Mouse (Mus musculus) layer of hippocampus, postnatal 10 days (tissue): Measurements from ENCODE around the gene Gm815. TPM values are rescaled to one million over a fixed set of nuclear protein-coding genes. Genes with fewer than 3 reads are reported as not detected.

Source experiments
- DNase-seq, 2 experiments: peaks; one replicate each; pipeline ENCODE4 v3.0.0; 2021; ENCODE audit warnings: low spot score in 2 of 2
- long read RNA-seq: library from polyadenylated mRNA; stranded (forward); transcript quantifications from one replicate; pipeline ENCODE4 v2.0.0, GENCODE M21; 2023
- total RNA-seq, 2 experiments: library from RNA; stranded (reverse); gene quantifications; 2 replicates each; pipeline ENCODE4 v1.2.3; 2021

The Gm815 gene
- total RNA-seq, result not detected
- long read RNA-seq, result 0 reads

DNA sequence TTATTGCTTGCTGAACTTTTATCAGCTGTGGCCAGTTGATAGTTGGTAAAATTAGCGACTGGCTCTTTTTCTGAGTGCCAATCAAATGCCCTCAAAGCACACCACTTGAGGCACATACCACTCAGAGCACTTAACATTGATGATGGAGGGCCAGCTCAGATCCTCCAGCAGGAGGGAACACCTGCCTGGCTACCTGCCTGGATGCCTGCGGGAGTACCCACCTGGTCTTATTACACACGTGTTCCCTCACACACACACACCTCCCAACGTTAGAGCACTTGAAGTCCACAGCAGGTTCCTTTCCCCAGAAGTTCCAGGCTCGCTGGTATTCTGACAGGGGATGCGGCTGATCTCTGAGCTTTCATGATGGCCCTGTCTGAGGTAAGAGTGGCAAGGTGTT lies at the start of gene Gm815:
Gene Gm815, plus strand, starts transcription at position 266 of the 400 bp plus-strand sequence.
- DNase-seq, result no peak

DNA sequence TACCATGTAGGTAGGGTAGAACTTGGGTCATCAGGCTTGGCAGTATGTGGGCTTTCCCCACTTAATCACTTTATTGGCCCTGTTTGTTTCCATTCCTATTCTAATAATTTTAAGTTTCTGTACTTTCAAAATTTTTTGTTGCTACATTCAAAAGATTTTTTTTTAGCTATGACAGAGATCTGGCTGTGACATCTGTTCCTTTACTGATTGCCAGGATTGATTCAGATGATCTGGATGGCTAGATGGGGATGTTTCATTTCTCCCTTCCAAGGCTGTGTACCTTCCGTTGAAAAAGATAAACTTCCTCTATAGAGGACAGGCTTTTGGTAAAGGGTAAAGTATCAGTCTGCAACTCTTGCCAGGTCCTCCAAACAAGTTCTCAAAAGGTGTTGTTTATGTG lies 48.1 kb upstream of the Gm815 start:
- no peak for DNase-seq

DNA sequence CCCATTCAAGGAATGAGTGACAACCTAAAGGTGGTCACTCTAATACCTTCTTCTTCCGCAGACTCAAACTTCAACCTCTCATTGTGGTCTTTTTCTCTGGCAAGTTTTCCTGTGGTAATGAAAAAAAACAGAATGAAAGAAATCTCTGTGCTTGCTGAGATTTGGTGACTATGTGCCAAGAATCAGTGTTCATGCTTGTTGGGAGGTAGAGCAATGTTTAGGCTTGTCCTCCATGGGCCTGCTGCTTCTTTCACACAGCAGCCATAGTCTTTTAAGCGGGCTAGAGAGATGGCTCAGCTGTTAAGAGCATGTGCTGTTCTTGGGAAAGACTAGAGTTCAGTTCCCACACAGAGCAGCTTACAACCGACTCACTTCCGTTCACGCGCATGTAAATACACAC lies 41.8 kb upstream of the Gm815 start:
- no peak for DNase-seq

DNA sequence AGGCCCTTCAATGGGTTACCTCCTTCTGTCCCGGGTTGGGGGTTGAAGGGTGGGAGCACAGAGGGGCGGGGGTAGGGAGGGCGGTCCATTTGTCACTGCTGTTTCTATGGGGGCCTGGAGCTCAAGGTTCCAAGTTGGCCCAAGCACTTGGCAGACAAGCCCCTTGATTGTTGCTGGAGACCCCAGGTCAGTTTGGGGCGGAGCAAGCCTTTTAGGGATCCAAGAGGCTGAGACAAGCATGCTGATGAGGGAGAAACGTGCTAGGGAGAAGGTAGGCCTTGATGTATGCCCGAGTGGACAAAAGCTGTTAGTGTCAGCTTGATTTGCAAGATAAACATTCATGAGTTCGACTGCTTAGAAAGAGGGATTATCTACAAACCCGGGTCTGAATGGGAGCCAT lies 40.9 kb upstream of the Gm815 start:
- no peak for DNase-seq

DNA sequence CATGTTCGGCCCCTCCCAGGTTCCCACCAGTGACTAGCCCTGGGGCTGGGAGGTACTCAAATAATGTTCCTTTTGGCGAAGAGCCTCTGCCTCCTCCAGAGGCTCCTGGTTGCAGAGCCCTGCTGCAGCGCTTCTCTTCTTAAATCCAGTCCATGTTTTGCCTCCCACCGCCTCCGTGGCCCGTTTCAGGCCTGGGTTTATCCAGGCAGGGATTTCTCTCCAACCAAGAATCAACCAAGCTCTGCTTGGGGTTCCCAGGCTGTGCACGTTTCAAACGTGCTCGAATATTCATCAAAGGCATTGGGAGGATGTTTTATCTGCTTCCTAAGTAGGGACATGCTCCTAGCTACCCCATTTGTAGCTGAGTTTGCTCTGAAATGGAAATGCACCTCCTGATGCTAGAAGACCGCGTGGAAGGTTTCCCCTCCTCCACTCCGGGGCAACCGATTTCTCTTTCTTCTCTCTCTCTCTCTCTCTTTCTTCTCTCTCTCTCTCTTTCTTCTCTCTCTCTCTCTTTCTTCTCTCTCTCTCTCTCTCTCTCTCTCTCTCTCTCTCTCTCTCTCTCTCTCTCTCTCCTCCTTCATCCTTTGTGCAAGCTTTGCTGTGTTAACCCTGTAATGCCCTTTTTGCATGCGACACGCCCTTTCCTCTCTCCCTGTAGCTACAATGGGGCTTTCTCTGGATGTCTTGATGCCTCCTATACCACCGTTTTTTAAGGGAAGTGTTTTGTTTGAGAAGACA lies 40.2 kb upstream of the Gm815 start:
- peak; percentile 91 to 92 for DNase-seq

DNA sequence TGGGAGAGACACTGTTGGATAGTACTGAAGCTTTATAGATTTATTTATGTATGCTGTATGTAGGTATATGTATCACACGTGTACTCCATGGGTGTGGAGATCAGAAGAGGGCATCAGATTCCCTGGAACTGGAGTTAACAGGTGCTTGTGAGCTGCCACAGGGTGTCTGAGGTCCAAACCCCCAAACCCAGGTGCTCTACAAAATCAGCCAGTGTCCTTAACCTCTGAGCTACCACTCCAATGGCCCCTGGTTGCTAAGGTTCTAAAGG lies 39.7 kb upstream of the Gm815 start:
- no peak for DNase-seq

DNA sequence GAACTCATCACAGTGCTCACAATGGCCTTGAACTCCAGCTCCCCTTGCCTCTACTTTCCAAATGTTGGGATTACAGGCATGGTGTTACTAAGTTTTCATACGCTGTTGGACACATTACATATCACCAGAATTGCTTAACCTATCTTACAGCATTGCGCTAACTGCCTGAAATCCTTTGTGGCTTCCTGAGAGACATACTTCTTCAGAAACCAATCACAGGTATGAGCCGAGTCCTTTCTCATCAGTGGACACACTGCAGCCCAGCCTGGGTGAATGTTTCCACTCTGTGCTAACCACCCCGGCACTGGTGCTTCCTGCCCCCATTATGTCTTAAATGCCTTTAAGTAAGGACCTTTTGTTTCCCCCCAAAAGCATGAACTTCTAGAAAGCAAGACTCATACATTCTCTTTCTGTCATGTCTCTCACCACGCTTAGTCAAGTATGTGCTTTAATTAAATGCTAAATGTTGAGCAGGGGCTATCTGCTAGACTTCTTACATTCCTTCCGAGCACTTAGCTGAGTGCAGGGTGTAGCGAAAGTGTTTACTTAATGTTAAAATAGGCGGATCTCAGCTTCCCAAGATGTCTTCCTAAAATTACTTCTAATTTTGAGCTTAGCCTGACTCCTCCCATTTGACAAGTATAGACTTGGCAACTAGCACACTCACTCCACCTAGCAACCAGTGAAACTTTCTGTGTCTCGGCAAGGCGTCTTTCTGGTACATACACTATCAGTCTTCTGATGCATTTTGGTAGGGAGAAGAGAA lies 34.5 kb upstream of the Gm815 start:
- DNase-seq, result no peak

DNA sequence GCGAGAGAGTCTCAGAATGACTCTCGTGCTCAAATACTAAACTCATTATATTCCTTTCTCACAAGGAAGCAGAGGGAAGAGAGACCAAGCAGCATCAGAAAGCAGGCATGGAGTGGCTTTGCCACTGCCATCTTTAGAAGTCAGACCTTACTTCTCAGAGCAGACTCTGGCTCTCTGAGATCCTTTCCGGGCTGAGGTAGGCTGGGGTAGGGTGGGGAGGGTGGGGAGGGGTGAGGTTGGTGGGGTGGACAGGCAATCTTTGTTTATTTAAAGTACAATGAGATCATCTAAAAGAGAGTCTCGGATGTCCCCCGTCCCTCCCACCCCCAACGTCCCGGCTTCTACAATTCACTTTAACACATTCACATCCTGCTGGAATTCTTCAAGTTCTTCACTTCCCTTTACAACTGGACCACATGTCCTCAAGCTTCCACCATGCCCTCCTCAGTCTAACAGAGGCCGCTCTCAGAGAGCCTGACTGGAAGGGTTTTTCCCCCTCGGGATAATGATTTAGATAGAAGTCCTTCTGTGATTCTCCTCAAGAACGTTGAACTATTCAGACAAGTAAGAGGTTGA lies 33.3 kb upstream of the Gm815 start:
- DNase-seq, result no peak

DNA sequence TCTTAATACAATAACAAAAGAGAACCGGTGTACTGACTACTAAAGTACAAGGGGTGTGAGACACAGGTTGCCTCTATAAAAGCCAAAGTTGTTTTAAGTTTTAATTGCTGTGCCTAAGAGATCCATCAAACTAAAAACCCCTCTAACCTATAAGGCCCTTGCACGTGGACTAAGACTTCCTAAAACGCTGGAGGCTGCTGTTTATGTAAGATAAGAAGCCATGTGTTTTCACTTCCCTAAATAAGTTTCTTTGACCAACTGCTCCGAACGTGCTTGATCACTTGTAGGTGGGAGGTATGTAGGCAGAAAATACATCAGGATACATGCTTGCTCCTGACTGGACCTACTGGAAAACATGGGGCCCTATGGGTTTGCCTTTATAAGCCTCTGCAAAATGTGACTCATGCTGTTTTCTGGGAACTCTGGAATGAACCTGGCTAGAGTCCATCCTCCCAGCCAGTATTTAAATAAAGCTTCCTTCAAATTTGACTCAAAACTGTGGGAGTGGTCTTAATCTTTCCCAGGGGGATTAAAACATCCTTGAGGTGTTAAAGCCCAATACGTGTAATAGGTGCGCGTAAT lies 31.9 kb upstream of the Gm815 start:
- DNase-seq, result no peak

DNA sequence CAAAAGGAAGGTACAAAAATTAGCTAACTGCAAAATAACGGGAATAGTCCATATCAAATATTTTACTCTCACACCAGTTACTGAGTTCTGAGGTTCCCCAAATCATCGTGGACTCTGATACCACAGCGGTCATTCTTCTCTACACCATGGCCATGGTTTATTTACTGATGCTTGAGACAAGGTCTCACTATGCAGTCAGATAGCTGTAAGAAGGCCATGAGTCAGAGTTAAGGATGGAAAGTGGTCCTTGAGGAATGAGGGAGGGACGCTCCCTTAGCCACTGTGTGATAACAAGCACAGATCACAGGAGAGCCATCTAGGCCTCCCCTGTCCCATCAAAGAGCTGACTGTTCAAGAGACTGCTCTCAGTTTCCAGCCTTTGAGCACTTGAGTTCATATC lies 31.0 kb upstream of the Gm815 start:
- DNase-seq, result no peak

DNA sequence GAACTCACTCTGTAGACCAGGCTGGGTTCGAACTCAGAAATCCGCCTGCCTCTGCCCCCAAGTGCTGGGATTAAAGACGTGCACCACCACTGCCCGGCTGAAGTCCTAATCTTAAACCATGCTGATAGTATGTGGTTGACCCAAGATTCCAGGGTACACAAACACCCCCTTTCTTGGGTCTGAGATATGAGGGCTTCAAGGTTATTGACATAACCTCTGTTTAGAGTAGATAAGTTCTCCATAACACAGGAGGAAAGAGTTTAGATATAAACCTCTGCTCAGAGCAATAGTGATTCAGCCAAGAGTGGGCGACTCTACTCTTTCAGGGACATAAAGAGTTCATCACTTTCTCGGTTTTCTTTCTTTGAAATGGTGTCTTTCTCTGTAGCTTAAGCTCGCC lies 30.5 kb upstream of the Gm815 start:
- DNase-seq, result no peak

DNA sequence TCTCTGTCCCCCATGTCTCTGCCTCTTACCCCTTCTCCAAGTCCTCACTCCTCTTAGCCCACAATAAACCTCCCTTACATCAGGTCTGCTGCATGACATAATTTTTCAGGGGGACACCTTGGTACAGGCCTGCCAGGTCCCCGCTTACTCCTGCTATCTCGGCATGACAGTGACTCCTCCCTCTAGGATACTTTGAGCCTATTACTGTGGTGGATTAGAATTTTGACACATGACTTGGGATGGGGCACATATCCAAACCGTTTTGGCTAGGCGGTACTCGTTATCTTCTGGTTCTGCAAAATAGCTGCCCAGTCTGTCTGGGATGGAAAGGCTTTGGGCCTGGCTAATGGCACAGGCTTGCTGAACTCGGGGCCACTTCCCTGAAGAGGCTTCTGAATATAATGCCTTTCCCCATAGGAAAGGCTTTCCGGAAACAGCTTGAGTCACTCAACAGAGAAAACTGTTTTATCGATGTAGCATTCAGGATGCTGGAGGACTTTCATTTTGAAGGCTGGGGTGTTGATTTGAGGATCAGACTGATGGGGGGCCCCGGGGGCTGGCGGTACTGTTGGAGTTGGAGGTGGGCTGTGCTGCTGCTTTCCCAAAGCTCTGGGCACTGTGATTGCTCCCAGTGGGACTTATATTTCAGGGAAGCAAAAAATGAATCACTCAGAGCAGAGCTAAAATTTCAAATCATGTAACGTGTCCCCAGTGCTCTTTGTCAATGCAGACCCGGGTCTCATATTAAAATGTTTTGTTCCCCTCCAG lies 27.1 kb upstream of the Gm815 start:
- DNase-seq, result no peak

DNA sequence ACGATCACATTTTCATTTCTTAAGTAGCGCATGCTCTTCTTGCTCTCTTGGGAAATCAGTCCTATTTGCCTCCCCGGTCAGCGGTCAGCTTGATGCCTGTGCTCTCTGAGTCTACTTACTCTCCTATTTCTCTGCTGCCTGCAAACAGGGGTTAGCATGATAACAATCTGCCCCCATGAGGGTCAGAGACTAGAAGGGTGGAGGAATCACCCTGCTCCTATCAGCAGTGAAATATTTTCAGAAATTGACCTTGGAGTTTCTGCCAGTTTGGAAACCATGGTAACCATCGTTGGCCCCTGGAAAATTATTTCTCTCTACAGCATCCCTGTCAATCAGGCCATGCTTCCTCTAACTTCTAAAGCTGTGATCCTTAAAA lies 26.5 kb upstream of the Gm815 start:
- DNase-seq, result no peak

DNA sequence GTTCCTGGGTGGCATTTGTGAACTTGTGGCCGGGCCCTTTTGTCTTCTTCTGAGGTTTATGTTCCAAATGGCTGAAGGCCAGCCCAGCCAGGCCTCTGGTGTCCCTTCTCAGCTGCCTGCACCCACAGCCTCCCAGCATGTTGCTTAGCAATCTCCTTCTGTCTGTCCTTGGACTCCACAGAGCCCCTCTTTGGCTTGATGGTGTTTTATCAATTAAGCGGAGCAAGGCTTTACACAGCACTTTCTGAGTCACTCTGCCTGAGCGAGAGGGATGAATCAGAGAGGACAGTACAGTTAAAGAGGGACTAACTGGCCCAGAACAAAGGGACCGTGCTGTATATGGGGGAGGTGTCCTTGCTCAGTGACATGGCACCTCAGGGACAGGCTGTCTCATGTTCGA lies 22.0 kb upstream of the Gm815 start:
- peak; percentile 33 to 42 for DNase-seq

DNA sequence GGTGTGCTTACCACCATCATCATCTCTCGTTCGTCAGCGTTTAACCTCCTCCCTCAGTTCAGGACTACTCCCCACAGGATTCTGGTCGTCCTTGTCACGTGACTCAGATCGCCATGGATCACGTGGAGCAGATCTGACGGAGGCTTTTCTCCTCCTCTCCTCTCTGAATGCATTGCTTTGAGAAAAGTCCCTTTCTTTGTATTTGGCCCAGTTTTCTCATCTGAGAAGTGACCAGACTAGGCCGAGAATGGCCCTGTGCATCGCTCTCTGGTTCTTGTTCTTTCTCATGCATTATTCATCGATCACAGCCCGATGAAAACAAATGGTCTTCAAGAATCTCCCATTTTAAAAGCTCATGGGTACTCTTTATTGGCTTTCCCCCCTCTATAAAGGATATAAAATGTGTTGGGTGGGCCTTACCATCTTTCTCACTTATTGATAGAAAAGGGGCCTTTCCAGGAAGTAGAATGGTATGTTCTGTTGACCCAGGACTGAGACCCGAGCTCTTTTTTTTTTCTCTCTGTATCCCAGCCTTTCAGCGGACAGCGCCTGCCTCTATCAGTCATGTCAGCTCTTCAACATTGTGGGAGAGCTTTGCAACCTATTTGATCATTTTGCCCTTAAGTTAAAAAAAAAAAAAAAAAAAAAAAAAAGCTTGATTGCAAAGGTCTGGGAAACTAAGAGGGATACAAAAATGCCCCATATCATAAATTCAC lies 20.5 kb upstream of the Gm815 start:
- DNase-seq, result no peak

DNA sequence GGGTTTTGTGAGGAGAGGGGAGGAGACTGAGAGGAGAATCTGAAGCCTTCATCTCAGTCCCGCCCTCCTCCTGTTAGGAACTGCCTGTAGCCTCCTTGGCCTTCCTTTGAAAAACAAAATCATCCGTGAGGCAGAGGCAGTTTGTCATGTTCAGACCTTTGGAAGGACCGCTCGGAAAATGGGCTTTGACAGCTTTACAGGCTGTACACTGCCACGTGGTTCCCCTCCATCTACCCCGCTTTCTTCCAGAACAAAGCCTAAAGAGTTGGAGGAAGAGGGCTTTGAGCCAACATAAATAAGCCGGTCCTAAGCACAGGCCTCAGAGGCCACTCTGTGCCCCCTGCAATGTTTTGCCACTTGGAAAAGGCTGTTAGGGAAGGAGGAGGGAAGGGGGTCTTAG lies 19.9 kb upstream of the Gm815 start:
- no peak for DNase-seq

DNA sequence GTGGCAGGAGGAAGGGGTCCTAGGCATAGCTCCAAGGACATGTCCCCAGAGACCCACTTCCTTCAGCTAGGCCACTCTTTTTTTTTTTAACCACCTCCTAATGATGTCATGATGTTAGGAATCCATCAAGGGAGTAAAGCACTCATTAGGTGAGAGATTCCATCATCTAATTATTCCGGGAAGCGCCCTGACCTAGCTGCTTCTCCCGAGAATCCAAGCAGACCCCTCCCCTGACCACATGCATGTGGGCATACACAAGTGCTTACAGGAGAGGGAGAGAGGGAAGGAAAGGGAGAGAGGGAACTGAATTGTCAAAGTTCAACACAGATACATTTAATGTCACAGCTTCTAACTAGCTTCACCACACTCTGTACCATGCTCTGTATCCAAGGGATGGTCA lies 16.1 kb upstream of the Gm815 start:
- DNase-seq, result no peak

DNA sequence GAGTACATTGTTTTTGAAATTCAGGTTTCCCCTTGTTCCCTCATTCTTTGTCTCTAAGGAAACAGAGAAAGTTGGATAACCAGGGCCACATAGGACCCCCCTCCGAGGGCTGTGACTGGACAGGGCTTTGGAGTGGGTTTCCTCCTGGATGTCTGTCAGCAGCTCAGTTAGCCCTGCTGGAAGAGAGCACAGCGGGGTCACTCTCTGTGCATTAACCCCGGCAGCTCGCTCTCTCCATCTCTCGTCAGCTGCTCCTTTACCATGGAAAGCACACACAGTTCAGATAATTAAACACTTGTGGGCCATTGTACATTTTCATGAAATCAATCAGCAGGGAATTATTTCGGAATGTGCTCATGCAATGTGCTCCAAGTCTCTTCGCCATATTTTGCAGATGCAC lies 15.4 kb upstream of the Gm815 start:
- DNase-seq, result no peak

DNA sequence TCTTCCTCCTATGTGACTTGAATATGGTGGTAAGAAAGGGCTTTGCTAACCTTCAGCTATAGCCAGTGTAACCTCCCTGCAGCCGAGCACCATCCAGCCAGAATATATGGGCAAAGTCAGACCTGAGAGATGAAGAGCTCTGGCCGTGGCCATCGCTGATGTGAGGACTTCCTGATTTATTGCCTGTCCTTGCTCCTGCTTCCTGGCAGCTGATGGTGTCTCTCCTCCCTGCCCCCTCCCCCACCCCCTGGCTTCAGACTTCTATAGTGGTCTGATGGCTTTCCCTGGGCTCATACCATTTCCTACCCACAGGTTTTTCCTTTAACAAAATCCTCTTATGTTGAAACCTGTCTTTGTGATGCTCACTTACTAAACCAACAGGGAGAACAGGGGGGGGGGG lies 14.6 kb upstream of the Gm815 start:
- DNase-seq, result no peak

DNA sequence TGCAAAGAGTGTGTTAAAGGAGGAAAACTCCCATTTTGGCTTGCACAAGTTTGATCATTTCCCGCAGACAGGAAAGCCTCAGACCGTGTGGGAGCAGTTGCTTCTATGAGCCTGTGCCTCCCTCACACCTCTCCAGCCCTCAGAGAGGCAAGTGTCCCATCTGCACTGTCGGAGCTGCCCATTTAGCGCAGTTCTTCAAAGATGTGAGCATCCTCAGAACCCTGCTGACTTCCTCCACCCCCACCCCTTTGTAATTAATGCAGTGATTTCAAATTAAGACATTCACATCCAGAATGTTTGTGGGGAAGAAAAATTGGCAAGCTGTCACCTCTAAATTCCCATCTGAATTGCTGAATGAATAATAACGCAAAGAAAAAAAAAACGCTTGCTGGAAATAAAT lies 12.8 kb upstream of the Gm815 start:
- peak in 1 of 2 experiments; percentile 36 for DNase-seq

DNA sequence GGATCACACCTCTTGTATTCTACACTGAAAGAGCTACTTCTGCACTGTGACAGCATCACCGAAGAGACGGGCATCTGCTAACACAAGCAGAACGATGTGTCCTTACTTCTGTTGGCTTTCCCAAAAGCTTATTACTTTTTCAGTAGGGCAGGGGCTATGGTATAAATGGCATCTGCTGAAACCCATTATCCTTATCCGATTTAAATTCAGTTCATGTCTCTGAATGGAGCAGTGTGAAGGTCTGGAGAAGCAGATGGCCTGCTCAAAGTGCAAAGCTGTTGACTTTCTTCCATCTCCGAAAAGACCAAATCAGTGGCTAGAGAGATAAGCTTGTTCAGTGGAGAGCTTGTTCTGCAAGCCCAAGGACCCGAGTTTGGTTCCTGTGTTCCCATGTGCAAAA lies 10.1 kb upstream of the Gm815 start:
- peak in 1 of 2 experiments; percentile 10 for DNase-seq
